Mouse (Mus musculus) liver, embryonic 14.5 days (tissue): ENCODE results near the gene Faim2. TPM values are rescaled to one million over a fixed set of nuclear protein-coding genes. Genes with fewer than 3 reads are reported as not detected.
A peak's percentile ranks its signal among the peaks of the same experiment; 100 is the strongest.

Experiments used
- ATAC-seq: fragments of 200-750 bp; cut with Nextera tagmentation; 2 replicates; pipeline ENCODE4 v1.8.0; 2017; ENCODE audit warnings: moderate number of reproducible peaks, mild to moderate bottlenecking, moderate library complexity; ENCODE audit not compliant: insufficient read depth
- DNase-seq, 3 experiments: peaks; one replicate each; pipeline ENCODE4 v3.0.0-alpha.2; 2012 to 2013; ENCODE audit warnings: low read depth in 3 of 3, low spot score in 3 of 3
- H3K27ac ChIP-seq: fragments of 300-500 bp; sonication (generic); 2 replicates; pipeline ENCODE4 v1.5.1; 2014; ENCODE audit warnings: moderate library complexity, mild to moderate bottlenecking, control low read depth, inconsistent platforms
- H3K27me3 ChIP-seq: fragments of 300-500 bp; sonication (generic); 2 replicates; pipeline ENCODE4 v1.6.1; 2014; ENCODE audit warnings: mild to moderate bottlenecking, low read length, moderate library complexity; ENCODE audit not compliant: control insufficient read depth, insufficient read depth
- H3K36me3 ChIP-seq: fragments of 300-500 bp; sonication (generic); replicated peaks from 2 replicates; pipeline ENCODE4 v1.6.1; 2014; ENCODE audit warnings: low read depth; ENCODE audit not compliant: control insufficient read depth, insufficient read depth
- H3K4me1 ChIP-seq, 2 experiments: fragments of 200-500 bp in 1 of 2; fragments of 300-500 bp in 1 of 2; sonication (generic) in 1 of 2; replicated peaks; 2 replicates each; pipeline ENCODE4 v1.6.1; 2012 to 2014; ENCODE audit warnings: antibody characterized with exemption in 1 of 2, inconsistent platforms in 1 of 2, low read length in 1 of 2; ENCODE audit not compliant: control insufficient read depth in 2 of 2, insufficient read depth in 2 of 2
- H3K4me2 ChIP-seq: fragments of 300-500 bp; sonication (generic); 2 replicates; pipeline ENCODE4 v1.6.1; 2014; ENCODE audit warnings: low read depth, mild to moderate bottlenecking, control low read depth, moderate library complexity
- H3K4me3 ChIP-seq, 2 experiments: fragments of 200-500 bp in 1 of 2; fragments of 300-500 bp in 1 of 2; sonication (generic) in 1 of 2; 2 replicates each; pipeline ENCODE4 v1.5.1; 2012 to 2014; ENCODE audit warnings: low read depth in 2 of 2, low read length in 2 of 2, mild to moderate bottlenecking in 2 of 2, control low read depth in 1 of 2, inconsistent platforms in 1 of 2, moderate library complexity in 1 of 2; ENCODE audit not compliant: insufficient read depth in 1 of 2
- H3K9ac ChIP-seq: fragments of 300-500 bp; sonication (generic); replicated peaks from 2 replicates; pipeline ENCODE4 v1.6.1; 2014; ENCODE audit warnings: mild to moderate bottlenecking, control low read depth, moderate library complexity
- H3K9me3 ChIP-seq: fragments of 300-500 bp; sonication (generic); 2 replicates; pipeline ENCODE4 v1.6.1; 2016; ENCODE audit warnings: low read length, mixed read lengths; ENCODE audit not compliant: control insufficient read depth
- CTCF ChIP-seq: IDR thresholded peaks from 2 replicates; pipeline ENCODE4 v1.5.1; 2016; ENCODE audit warnings: antibody characterized with exemption, low read depth, control low read depth
- EP300 ChIP-seq: IDR thresholded peaks from 2 replicates; pipeline ENCODE4 v1.6.1; 2016; ENCODE audit warnings: antibody characterized with exemption, low read depth
- WGBS: fragments of 180-500 bp; shearing (Covaris S2); extraction: QIAGEN DNeasy Blood & Tissue Kit; methylation state at CpG from one replicate; pipeline ENCODE4 v1.1.7; 2014; ENCODE audit not compliant: insufficient replicate concordance; 5-methylcytosine and 5-hydroxymethylcytosine counted together
- polyA plus RNA-seq, 2 experiments: library from polyadenylated mRNA; depleted of rRNA in 1 of 2; stranded (reverse) in 1 of 2; unstranded in 1 of 2; fragments of >200 nt; fragmentation: Nextera tagmentation in 1 of 2; extraction: Ambion mirVana in 1 of 2; gene quantifications; 2 replicates each; pipeline versions ENCODE4 v1.2.1 to v1.2.3; 2012 to 2014

Faim2 gene
- polyA plus RNA-seq, 2 experiments, result not detected

DNA sequence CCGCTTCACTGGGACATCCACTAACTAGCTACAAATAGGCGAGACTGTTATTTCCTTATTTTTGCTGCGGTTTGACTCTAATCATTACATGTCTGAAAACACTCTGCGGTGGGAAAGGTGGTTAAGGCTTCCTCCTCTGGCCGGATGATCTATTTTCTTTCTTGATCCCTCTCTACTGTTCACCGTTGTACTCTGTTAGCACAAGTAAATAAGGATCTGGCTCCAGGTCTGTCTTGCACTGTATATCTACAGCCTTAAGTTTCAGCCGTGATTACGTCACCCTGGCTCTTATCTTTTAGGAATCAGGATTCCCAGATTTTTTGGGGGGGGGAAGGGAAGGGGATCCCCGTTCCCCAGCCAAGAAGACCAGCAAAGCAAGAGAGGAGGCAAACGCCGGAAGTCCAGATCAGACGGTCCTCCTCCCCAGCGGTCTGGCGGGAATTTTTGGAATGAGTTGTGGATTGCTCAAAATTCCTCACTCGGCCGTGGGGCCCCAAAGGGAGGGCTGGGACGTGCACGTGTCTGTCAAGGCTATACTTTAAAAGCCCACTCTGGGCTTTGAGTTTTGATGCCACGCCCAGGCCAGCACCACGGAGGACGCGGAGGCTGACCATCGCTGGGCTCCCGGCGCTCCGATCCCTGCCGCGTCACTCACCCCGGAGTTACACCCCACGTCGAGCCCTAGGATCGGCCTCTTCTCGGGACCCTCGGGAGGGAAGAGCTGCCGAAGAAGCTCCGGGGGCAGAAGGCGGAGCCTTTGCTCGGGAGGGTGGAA, 54.0 kb downstream of the Faim2 start:
- Histone ChIP-seq H3K4me2 (peak overlapping the region; percentile 85), H3K27me3 (no peaks in the 10 kb centered on the region), H3K36me3 (no peaks in the 10 kb centered on the region), H3K4me1 (peaks cover 0 to 13% of the 10 kb centered on the region in 2 experiments; a peak in 2 of 4 replicates), H3K4me3 (peak overlapping the region; percentile 78 to 81), H3K27ac (peak overlapping the region; percentile 35), H3K9ac (peak overlapping the region; percentile 76), H3K9me3 (no peaks in the 10 kb centered on the region)
- peak; percentile 58 for ATAC-seq
- TF ChIP-seq CTCF (no peak), EP300 (no peak)
- no peak for DNase-seq
- WGBS, result 1% methylated on average over 38 of the region's 38 CpGs

DNA sequence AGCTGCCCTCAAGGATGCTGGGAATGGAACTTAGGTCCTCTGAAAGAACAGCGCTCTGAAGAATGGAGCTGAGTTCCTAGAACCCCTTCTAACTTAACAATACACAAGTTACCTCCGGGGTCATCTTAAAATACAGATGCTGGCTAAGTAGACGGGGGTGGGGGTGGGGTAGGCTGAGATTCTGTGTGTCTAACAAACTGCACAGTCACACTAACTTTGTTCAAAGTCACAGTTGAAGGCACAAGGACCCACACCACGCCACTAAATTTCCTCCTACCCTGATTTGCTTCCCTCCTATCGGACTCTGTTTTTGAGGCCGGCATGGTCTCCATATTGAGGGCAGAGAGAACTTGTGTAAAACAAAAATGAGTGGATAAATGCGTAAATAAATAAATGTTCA, 55.0 kb downstream of the Faim2 start:
- H3K9me3 ChIP-seq, result no peaks in the 10 kb centered on the region
- no peak for ATAC-seq
- no peaks in the 10 kb centered on the region for H3K36me3 ChIP-seq
- no peak overlapping the region for H3K9ac ChIP-seq
- no peak for TF ChIP-seq CTCF
- no peak for TF ChIP-seq EP300
- H3K4me3 ChIP-seq, result no peak overlapping the region
- no peak overlapping the region for H3K27ac ChIP-seq
- WGBS, result 56% methylated on average over 7 of the region's 7 CpGs
- peaks cover 0 to 13% of the 10 kb centered on the region in 2 experiments; a peak in 2 of 4 replicates for H3K4me1 ChIP-seq
- H3K27me3 ChIP-seq, result no peaks in the 10 kb centered on the region
- no peak overlapping the region for H3K4me2 ChIP-seq
- DNase-seq, result no peak

DNA sequence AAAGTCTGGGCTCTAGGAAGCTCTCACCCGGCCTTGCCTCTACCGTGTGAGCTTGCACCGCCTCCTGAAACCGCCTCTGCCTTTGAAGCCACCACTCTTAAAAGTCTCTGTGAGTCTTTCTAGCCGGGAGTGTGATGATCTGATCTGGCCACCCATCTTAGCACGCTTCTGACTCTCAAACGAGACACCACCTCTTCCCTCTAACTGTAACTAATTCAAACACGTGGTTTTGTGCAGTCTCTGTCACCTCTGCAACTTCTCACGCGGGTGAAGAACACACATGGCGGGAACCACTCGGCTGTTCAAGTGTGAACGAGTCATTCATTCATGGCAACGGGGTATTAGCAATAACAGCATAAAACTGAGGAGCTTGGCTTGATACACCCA, 56.3 kb downstream of the Faim2 start:
- Histone ChIP-seq H3K4me1 (peaks cover 0 to 13% of the 10 kb centered on the region in 2 experiments; a peak in 2 of 4 replicates), H3K4me3 (no peak overlapping the region), H3K4me2 (no peak overlapping the region), H3K36me3 (no peaks in the 10 kb centered on the region), H3K9me3 (no peaks in the 10 kb centered on the region), H3K9ac (no peak overlapping the region), H3K27ac (no peak overlapping the region), H3K27me3 (no peaks in the 10 kb centered on the region)
- DNase-seq (no peak), ATAC-seq (no peak)
- 58% methylated on average over 14 of the region's 14 CpGs for WGBS
- TF ChIP-seq CTCF (no peak), EP300 (no peak)

DNA sequence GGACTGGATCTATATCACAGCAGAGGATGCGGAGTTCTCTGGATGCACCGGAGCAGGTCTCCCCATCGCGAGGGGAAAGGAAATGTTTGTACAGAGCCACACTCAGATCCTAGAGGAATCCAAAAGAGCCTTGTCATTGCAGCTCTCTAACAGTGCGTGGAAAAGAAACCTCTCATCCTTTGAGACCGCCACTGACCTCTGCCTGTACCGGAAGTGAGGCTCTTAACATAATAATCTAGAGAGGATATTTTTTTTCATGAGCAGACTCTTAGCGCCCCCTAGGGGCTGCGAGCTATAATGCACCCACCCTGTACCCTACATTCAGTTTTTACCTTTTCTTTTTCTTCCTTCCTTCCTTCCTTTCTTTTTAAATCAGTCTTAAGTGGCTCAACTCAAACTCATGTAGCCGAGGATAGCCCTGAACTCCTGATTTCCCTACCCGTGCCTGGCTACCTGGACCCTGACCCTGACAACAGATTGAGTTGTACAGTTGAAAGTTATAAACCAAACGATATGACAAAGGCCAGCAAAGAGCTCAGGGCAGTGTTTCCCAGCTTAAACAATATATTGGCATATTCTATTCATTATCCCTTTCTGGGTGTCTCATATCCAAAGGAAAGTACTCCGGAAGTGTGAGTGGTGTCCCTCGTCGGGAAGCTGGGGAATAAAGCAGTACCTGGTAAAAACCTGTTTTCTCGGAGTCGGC, 56.8 kb downstream of the Faim2 start:
- ATAC-seq, result no peak
- H3K4me2 ChIP-seq, result no peak overlapping the region
- no peak overlapping the region for H3K9ac ChIP-seq
- TF ChIP-seq CTCF (peak; percentile 76), EP300 (no peak)
- peaks cover 0 to 13% of the 10 kb centered on the region in 2 experiments; a peak in 2 of 4 replicates for H3K4me1 ChIP-seq
- H3K27me3 ChIP-seq, result no peaks in the 10 kb centered on the region
- H3K4me3 ChIP-seq, result no peak overlapping the region
- no peaks in the 10 kb centered on the region for H3K36me3 ChIP-seq
- 53% methylated on average over 17 of the region's 17 CpGs for WGBS
- H3K9me3 ChIP-seq, result no peaks in the 10 kb centered on the region
- no peak overlapping the region for H3K27ac ChIP-seq
- DNase-seq, result no peak

DNA sequence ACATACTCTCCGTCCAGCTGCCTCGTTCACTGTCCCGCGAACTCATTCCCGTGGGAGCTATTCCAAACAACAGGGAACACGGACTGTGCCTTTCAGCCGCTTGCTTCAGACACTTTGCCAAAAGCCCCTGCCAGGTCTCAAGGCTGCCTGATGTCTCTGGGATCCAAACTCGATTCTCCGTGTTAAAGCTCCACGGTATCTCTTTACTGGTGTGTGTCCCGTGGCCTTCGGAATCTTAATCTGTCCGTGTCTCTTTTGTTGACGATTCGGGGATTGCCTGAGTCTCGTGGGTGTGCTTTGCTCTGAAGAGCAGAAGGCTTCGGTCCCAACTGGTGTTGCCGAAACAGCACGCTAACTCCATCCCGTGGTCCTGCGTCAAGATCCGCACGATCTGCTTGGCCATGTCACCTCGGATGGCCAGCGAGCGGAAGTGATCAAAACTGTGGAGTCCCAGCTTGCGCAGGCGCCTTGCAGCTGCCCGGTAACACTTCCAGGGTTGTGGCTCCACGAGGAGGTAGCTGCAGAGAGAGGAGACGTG, 57.7 kb downstream of the Faim2 start:
- Histone ChIP-seq H3K4me2 (no peak overlapping the region), H3K27me3 (no peaks in the 10 kb centered on the region), H3K4me3 (no peak overlapping the region), H3K27ac (no peak overlapping the region), H3K4me1 (peaks cover 0 to 13% of the 10 kb centered on the region in 2 experiments; a peak in 2 of 4 replicates), H3K9me3 (no peaks in the 10 kb centered on the region), H3K36me3 (no peaks in the 10 kb centered on the region), H3K9ac (no peak overlapping the region)
- DNase-seq, result no peak
- no peak for ATAC-seq
- 89% methylated on average over 31 of the region's 31 CpGs for WGBS
- TF ChIP-seq CTCF, result no peak
- TF ChIP-seq EP300, result no peak
